Mouse (Mus musculus) midbrain, embryonic 13.5 days (tissue): ENCODE results near the gene Ddc. TPM values are rescaled to one million over a fixed set of nuclear protein-coding genes. Genes with fewer than 3 reads are reported as not detected.

Experiments used
- ATAC-seq: fragments of 200-750 bp; cut with Nextera tagmentation; 2 replicates; pipeline ENCODE4 v1.8.0; 2017; ENCODE audit warnings: mild to moderate bottlenecking, moderate TSS enrichment, moderate library complexity
- H3K27ac ChIP-seq: fragments of 300-500 bp; sonication (generic); 2 replicates; pipeline ENCODE4 v1.5.1; 2015; ENCODE audit warnings: inconsistent platforms, mild to moderate bottlenecking, moderate library complexity
- H3K27me3 ChIP-seq: fragments of 300-500 bp; sonication (generic); 2 replicates; pipeline ENCODE4 v1.6.1; 2015; ENCODE audit warnings: mild to moderate bottlenecking, inconsistent platforms
- H3K36me3 ChIP-seq: fragments of 300-500 bp; sonication (generic); 2 replicates; pipeline ENCODE4 v1.6.1; 2015; ENCODE audit warnings: mild to moderate bottlenecking, inconsistent platforms
- H3K4me1 ChIP-seq: fragments of 300-500 bp; sonication (generic); replicated peaks from 2 replicates; pipeline ENCODE4 v1.6.1; 2015; ENCODE audit warnings: inconsistent platforms
- H3K4me2 ChIP-seq: fragments of 300-500 bp; sonication (generic); replicated peaks from 2 replicates; pipeline ENCODE4 v1.6.1; 2015; ENCODE audit warnings: moderate library complexity, mild to moderate bottlenecking, inconsistent platforms
- H3K4me3 ChIP-seq: fragments of 300-500 bp; sonication (generic); replicated peaks from 2 replicates; pipeline ENCODE4 v1.5.1; 2015; ENCODE audit warnings: mild to moderate bottlenecking, inconsistent platforms
- H3K9ac ChIP-seq: fragments of 300-500 bp; sonication (generic); replicated peaks from 2 replicates; pipeline ENCODE4 v1.6.1; 2015; ENCODE audit warnings: mild to moderate bottlenecking, inconsistent platforms
- H3K9me3 ChIP-seq: fragments of 300-500 bp; sonication (generic); 2 replicates; pipeline ENCODE4 v1.6.1; 2016; ENCODE audit warnings: mild to moderate bottlenecking, inconsistent platforms
- WGBS: fragments of 180-500 bp; shearing (Covaris S2); methylation state at CpG from one replicate; pipeline ENCODE4 v1.1.7; 2015; 5-methylcytosine and 5-hydroxymethylcytosine counted together
- polyA plus RNA-seq: library from polyadenylated mRNA; unstranded; fragments of >200 nt; fragmentation: Nextera tagmentation; extraction: Ambion mirVana; gene quantifications from 2 replicates; pipeline ENCODE4 v1.2.1, GENCODE M21; 2015

Ddc gene
- polyA plus RNA-seq, 1 experiment from 2014 or later, result 43.0 TPM

DNA sequence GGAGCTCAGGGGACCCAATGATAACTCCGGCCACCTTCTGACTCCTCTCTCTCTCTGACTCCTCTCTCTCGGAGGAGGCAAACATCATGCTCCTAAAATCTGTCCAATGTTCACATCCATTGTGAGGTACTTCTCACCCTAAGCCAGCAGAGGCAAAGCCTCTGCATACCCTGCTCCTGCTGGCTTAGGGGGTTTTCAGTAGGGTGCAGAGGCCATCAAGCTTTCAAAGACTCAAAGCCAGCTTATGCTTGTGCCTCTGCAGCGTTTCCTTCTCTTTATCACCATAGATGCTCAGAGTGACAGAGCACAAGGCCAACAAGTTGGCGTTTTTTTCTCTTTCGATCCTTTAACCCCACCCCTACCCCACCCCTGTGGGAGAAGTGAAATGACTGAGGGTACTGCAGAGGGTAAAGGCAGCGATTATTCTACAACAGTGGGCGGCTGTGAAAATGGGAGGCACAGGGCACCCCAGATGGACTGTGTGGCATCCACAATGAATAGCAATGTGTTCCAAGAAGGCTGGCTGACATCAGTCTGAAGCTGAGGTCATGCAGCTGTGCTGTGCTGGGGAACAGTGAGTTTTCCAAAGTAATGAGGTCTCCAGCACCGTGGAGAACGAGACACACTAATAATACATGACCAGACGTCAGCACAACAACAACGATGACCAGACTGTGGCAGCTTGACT lies 34.3 kb upstream of the Ddc start:
- H3K4me3 ChIP-seq, result no peak overlapping the region
- H3K4me2 ChIP-seq, result no peak overlapping the region
- no peaks in the 10 kb centered on the region for H3K27me3 ChIP-seq
- H3K36me3 ChIP-seq, result peaks cover 35% of the 10 kb centered on the region
- no peak overlapping the region for H3K27ac ChIP-seq
- WGBS, result 71% methylated on average over 11 of the region's 11 CpGs
- 0 out of 2 replicates have a peak, but pooled peaks cover 3% of the 10 kb centered on the region for H3K4me1 ChIP-seq
- peak; percentile 43; the same call in 1 of the 2 replicates for ATAC-seq
- no peaks in the 10 kb centered on the region for H3K9me3 ChIP-seq
- H3K9ac ChIP-seq, result no peak overlapping the region

DNA sequence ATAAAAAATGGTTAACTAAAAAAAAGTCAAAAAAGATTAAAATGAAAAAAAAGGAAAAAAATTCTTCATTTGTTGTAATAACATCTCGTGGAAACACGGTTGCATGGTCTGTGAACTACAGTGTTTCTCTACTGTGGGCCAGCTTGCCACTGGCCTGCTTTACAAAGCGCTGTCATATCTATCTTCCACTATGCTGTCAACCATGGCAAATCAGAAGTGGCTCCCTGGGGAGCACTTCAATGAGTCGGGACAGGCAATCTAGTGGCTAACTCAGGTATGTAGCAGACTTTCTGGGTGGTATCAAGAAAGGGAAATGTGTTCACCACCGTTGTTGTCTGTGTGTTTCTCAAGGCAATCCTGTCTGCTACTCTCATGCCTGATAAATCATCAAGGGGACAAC lies 33.7 kb upstream of the Ddc start:
- Histone ChIP-seq H3K27me3 (no peaks in the 10 kb centered on the region), H3K9me3 (no peaks in the 10 kb centered on the region), H3K9ac (no peak overlapping the region), H3K4me1 (0 out of 2 replicates have a peak, but pooled peaks cover 3% of the 10 kb centered on the region), H3K4me2 (no peak overlapping the region), H3K27ac (no peak overlapping the region), H3K4me3 (no peak overlapping the region), H3K36me3 (peaks cover 33% of the 10 kb centered on the region)
- 74% methylated on average over 5 of the region's 5 CpGs for WGBS
- no peak for ATAC-seq

DNA sequence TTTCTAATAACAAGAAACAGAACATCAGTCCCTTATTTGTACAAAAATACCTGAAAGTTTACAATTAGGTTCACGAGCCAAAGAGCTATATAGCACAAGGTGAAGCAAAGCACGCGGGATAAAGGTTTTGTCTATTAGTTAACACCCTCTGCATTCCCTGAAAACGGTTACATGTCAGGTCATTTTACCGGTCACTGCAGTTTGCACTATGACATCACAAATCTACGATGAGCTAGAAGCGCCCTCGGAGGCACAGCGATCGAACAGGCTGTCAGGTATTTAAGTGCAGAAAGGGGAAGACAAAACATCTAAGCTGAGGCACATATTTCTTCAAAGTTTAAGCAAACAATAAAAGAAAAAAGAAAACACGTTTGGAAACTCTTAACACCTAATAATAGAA lies 32.6 kb upstream of the Ddc start:
- Histone ChIP-seq H3K27ac (no peak overlapping the region), H3K4me2 (no peak overlapping the region), H3K27me3 (no peaks in the 10 kb centered on the region), H3K4me1 (0 out of 2 replicates have a peak, but pooled peaks cover 3% of the 10 kb centered on the region), H3K9ac (no peak overlapping the region), H3K4me3 (no peak overlapping the region), H3K36me3 (peaks cover 26% of the 10 kb centered on the region), H3K9me3 (no peaks in the 10 kb centered on the region)
- no peak for ATAC-seq
- 91% methylated on average over 11 of the region's 11 CpGs for WGBS

DNA sequence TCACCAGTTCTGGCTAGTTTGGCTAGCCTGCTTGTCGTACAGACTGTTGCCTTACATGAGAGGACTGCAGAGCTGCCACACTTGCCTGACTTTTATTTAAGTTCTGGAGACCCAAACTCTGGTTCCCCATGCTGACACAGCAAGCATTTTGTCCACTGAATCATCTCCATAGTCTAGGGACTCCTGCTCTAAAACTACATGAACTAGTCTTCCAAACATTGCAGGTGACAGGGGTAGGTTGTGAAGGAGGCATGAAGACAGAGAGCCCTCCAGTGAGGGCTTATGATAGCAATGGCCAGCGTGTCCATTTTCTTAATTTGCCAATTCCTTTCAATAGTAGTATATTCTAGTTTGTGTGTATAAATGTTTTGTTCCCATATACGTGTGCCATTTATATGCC lies 31.1 kb upstream of the Ddc start:
- WGBS, result 87% methylated on average over 3 of the region's 3 CpGs
- H3K27ac ChIP-seq, result no peak overlapping the region

DNA sequence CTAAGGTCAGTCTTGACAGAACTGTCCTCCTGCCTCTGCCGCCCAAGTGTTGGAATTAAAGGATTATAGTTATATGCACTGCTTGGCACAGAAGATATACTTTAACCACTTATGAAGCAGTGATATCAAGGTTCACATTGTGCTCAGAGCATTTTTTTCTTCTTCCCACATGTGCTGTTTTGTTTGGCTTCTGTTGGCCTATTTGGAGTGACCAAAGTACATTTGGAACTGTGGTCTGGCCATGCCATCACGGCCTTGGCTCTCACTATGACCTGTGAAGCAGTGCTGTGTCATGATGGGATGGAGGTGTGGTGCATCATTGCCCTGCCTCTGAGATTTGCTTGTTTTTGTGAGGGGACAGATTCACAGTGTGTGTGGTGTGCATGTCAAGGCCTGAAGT lies 30.6 kb upstream of the Ddc start:
- H3K4me2 ChIP-seq, result no peak overlapping the region
- 0 out of 2 replicates have a peak, but pooled peaks cover 3% of the 10 kb centered on the region for H3K4me1 ChIP-seq
- peaks cover 9% of the 10 kb centered on the region; the same call in 1 of the 2 replicates for H3K36me3 ChIP-seq
- no peak overlapping the region for H3K9ac ChIP-seq
- no peaks in the 10 kb centered on the region for H3K27me3 ChIP-seq
- ATAC-seq, result no peak
- H3K27ac ChIP-seq, result no peak overlapping the region
- WGBS, result 93% methylated on average over 2 of the region's 2 CpGs
- H3K4me3 ChIP-seq, result no peak overlapping the region
- no peaks in the 10 kb centered on the region for H3K9me3 ChIP-seq

More for the DNA sequence above, 31.1 kb upstream of the Ddc start:
- ATAC-seq, result no peak
- H3K27me3 ChIP-seq, result no peaks in the 10 kb centered on the region
- no peak overlapping the region for H3K4me3 ChIP-seq
- H3K4me2 ChIP-seq, result no peak overlapping the region
- H3K9ac ChIP-seq, result no peak overlapping the region
- H3K4me1 ChIP-seq, result 0 out of 2 replicates have a peak, but pooled peaks cover 3% of the 10 kb centered on the region
- H3K36me3 ChIP-seq, result peaks cover 14% of the 10 kb centered on the region
- H3K9me3 ChIP-seq, result no peaks in the 10 kb centered on the region

DNA sequence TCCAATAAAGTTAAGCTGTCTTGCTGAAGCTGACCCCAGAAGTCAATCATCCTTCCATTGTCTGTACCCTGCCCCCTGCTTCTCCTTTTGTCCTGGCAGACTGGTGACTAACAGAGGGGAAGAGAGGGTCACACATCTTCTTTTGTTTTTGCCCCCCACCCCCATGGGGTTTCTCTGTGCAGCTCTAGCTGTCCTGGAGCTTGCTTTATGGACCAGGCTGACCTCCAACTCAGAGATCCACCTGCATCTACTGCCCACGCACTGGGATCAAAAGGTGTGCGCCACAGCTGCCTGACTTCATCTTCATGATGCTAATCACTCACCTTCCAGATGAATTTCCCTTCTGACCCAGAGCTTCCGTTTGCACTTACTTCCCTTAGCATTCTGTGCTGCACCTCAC lies 26.0 kb upstream of the Ddc start:
- H3K27ac ChIP-seq, result no peak overlapping the region

DNA sequence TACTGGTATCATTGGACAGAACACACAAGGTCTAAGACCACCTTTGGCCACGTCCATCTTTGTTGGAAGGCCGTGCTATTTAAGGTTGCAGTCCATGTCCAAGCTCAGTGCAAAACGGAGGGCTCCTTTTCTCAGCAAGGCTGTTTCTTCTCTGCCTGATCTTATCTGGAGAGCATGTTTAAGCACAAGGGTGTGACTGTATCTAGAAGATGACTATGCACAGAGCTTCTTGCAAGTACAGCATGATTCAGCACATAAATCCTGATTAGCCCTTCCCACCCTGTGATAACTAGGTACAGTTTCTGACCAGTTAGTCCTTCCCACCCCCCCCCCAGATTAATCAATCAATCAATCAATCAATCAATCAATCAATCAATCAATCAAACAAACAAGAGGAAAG lies 25.4 kb upstream of the Ddc start:
- Histone ChIP-seq H3K27ac (no peak overlapping the region), H3K4me2 (no peak overlapping the region), H3K27me3 (no peaks in the 10 kb centered on the region), H3K36me3 (no peaks in the 10 kb centered on the region), H3K9me3 (no peaks in the 10 kb centered on the region), H3K9ac (no peak overlapping the region), H3K4me1 (no peaks in the 10 kb centered on the region), H3K4me3 (no peak overlapping the region)
- no peak for ATAC-seq
- WGBS, result 91% methylated on average over 3 of the region's 3 CpGs

More for the DNA sequence above, 26.0 kb upstream of the Ddc start:
- no peak overlapping the region for H3K9ac ChIP-seq
- no peaks in the 10 kb centered on the region for H3K9me3 ChIP-seq
- 33% methylated on average over 3 of the region's 3 CpGs for WGBS
- H3K36me3 ChIP-seq, result no peaks in the 10 kb centered on the region
- ATAC-seq, result no peak
- no peak overlapping the region for H3K4me2 ChIP-seq
- no peaks in the 10 kb centered on the region for H3K27me3 ChIP-seq
- no peak overlapping the region for H3K4me3 ChIP-seq
- H3K4me1 ChIP-seq, result no peaks in the 10 kb centered on the region

DNA sequence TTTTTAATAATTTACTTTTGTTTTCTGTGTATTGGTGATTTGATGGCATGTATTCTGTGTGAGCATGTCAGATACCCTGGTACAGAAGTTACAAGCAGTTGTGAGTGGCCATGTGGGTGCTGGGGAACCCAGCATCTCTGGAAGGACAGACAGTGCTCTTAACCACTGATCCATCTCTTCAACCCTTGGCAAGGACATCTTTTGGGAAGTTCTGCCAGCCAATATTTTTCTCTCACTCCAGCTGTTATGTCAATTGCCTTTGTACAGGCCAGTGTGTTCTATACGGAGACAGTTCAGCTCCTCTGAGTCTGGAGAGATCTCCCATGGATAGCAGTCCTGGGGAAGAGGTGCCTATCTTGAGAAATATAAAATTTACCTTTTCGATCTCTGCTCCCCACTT lies 24.2 kb upstream of the Ddc start:
- H3K36me3 ChIP-seq, result no peaks in the 10 kb centered on the region
- no peaks in the 10 kb centered on the region for H3K9me3 ChIP-seq
- no peak overlapping the region for H3K27ac ChIP-seq
- no peak overlapping the region for H3K9ac ChIP-seq
- ATAC-seq, result no peak
- H3K27me3 ChIP-seq, result no peaks in the 10 kb centered on the region
- H3K4me1 ChIP-seq, result no peaks in the 10 kb centered on the region
- WGBS, result 93% methylated on average over 2 of the region's 2 CpGs
- H3K4me3 ChIP-seq, result no peak overlapping the region
- H3K4me2 ChIP-seq, result no peak overlapping the region

DNA sequence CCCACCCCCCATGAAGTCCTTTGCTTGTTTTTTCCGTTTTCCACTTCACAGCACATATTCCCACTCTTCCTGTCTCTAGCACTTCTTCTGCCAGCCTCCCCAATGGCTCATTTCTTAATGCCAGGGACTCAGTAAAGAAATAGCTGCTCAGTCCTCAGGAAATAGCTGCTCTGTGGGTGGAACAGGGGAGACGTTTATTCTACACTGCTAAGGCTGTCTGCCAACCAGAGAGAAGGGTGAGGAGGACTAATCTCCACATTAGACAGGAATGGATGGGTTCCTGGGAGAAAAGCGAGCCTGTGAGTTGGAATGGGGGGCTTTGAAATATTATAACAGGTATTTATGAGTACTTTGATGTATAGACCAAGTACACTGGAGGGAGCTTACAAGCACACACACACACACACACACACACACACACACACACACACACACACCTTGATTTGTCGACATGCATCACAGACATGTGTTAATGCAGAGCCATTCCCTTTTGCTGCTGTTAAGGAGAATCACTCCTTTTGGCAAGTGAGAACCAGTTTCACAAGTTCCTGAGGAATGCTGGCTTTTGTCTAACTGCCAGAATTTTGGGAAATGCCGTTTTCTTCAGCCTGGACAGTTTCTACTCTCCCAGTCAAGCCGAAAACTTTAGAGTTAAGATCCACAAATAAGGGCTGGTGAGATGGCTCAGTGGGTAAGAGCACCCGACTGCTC lies 9.9 kb upstream of the Ddc start:
- no peak overlapping the region for H3K4me3 ChIP-seq
- 71% methylated on average over 7 of the region's 7 CpGs for WGBS
- H3K9ac ChIP-seq, result no peak overlapping the region
- H3K4me1 ChIP-seq, result no peaks in the 10 kb centered on the region
- ATAC-seq, result no peak
- H3K27ac ChIP-seq, result no peak overlapping the region
- no peak overlapping the region for H3K4me2 ChIP-seq
- no peaks in the 10 kb centered on the region for H3K9me3 ChIP-seq
- H3K27me3 ChIP-seq, result no peaks in the 10 kb centered on the region
- no peaks in the 10 kb centered on the region for H3K36me3 ChIP-seq

DNA sequence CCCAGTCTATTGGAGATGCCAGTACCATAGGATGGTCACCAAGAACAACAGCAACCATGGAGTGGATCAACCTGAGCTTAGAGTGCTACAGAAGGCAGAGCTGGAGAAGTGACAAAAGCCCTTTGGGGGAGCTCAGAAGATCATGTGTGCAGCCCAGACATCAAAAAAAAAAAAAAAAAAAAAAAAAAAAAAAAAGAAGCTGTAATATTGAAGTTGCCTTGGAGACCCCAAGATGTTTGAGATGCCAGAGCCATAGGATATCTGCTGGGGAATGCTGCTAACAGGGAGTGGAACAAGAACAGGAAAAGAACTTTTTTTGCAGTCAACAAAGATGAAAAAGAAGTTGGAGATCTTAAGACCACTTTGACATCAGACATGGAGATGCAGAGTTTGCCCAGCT lies 7.6 kb upstream of the Ddc start:
- Histone ChIP-seq H3K4me2 (no peak overlapping the region), H3K27ac (no peak overlapping the region), H3K27me3 (no peaks in the 10 kb centered on the region), H3K4me3 (no peak overlapping the region), H3K9ac (no peak overlapping the region), H3K36me3 (no peaks in the 10 kb centered on the region), H3K9me3 (no peaks in the 10 kb centered on the region), H3K4me1 (no peaks in the 10 kb centered on the region)
- no peak for ATAC-seq

DNA sequence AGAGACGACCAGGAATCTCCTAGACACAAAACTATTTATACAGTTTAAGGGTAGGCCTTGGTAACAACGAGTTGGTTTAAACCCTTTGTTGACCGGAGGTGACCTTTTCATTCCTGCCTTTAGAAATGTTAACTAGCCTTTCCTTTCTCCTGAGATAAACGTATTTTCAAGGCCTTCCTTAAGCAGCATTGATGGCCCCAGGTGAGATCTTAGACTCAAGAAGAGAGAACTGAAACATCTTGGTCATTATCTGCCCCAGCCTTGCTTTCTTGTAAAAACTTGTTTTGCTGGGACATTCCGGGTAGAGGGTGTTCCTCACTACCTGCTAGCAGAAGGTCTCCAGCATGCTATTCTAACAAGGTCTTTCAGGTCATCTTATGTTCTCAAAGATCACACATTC lies 7.1 kb upstream of the Ddc start:
- WGBS, result 67% methylated on average over 5 of the region's 5 CpGs
- no peaks in the 10 kb centered on the region for H3K4me1 ChIP-seq
- H3K9me3 ChIP-seq, result no peaks in the 10 kb centered on the region
- H3K9ac ChIP-seq, result no peak overlapping the region
- no peak overlapping the region for H3K4me3 ChIP-seq
- H3K36me3 ChIP-seq, result no peaks in the 10 kb centered on the region
- no peaks in the 10 kb centered on the region for H3K27me3 ChIP-seq
- H3K27ac ChIP-seq, result no peak overlapping the region
- H3K4me2 ChIP-seq, result no peak overlapping the region
- no peak for ATAC-seq

DNA sequence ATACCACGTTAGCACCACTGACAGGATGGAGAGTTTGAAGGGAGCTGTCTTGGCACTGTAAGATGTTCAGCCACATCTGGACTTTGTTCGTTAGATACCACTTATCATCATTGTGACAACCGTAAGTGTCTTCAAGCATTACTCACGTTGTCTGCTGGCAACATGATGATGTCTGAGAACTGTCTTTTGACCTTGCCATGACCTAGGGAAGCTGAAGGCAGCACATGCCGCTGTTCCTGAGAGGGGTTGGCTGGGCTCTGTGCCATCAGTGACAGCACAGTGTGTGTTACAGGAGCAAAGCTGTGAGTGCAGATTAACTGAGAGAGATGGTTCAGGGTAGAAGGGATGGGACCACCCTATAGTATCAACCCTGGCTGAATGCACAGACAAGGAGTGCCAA lies 3.6 kb upstream of the Ddc start:
- no peak overlapping the region for H3K4me2 ChIP-seq
- no peaks in the 10 kb centered on the region for H3K9me3 ChIP-seq
- H3K4me1 ChIP-seq, result no peaks in the 10 kb centered on the region
- no peak overlapping the region for H3K4me3 ChIP-seq
- H3K27me3 ChIP-seq, result no peaks in the 10 kb centered on the region
- H3K27ac ChIP-seq, result no peak overlapping the region
- no peaks in the 10 kb centered on the region for H3K36me3 ChIP-seq
- no peak overlapping the region for H3K9ac ChIP-seq
- ATAC-seq, result no peak
- 84% methylated on average over 5 of the region's 5 CpGs for WGBS
